Mouse (Mus musculus): Measurements from ENCODE around the gene Fgf22.
A peak's percentile ranks its signal among the peaks of the same experiment; 100 is the strongest.

DNA sequence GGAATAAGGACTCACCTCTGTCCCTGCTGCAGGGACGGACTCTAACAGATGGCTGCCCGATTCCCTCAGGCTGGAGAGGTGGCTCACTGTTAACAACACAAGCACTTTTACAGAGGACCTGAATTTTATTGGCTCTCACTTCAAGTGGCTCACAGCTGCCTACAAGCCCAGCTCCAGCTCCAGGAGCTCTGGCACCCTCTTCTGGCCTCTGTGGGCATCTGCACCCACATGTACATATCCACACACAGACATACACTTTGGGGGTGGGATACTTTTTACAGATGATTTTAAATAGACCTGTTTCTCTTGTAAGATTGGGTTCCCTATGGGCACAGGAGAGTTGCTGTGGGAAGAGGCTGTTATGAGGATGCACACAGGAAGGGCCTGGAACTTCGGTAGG lies 17.4 kb downstream of the Fgf22 start:
- TF ChIP-seq CTCF (conservative IDR thresholded peaks at IDR 0.05; ENCODE audit: low read length): peak; percentile 81
- no peak for TF ChIP-seq POU5F1 (IDR thresholded peaks at IDR 0.05; ENCODE audit: borderline replicate concordance, low read length)
- TF ChIP-seq NANOG (IDR thresholded peaks at IDR 0.05; ENCODE audit: borderline replicate concordance, low read length): no peak
